Mouse (Mus musculus) layer of hippocampus, postnatal 25 days (tissue): ENCODE results near the gene Prex1. TPM values are rescaled to one million over a fixed set of nuclear protein-coding genes. Genes with fewer than 3 reads are reported as not detected.

ENCODE experiments used
- DNase-seq, 2 experiments: peaks; one replicate each; pipeline ENCODE4 v3.0.0; 2022; ENCODE audit warnings: mixed read lengths in 2 of 2, low spot score in 1 of 2; ENCODE audit errors: extremely low spot score in 1 of 2
- total RNA-seq, 2 experiments: library from RNA; stranded (reverse); gene quantifications; 2 replicates each; pipeline ENCODE4 v1.2.3; 2021

Gene Prex1
- total RNA-seq, 2 experiments from 2014 or later, result 75.4 to 85.2 TPM

DNA sequence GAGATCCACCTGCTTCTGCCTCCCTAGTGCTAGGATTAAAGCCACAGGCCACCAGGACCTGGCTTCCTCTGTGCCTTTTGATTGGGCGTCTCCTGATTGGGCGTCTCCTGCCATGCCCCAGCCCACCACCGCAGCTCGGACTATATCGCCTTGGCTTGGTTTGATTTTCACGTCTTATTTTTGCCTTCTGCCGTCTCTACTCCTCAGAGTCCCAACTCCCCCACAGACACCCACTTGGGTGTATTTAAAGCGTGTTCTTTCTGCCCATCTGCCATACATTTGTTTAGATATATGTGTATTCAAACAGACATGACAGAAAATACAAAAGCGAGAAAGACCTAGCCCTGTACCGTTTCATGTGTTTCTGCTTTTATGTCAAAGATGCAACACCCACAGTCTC, 14.2 kb upstream of the Prex1 start:
- DNase-seq, result no peak

DNA sequence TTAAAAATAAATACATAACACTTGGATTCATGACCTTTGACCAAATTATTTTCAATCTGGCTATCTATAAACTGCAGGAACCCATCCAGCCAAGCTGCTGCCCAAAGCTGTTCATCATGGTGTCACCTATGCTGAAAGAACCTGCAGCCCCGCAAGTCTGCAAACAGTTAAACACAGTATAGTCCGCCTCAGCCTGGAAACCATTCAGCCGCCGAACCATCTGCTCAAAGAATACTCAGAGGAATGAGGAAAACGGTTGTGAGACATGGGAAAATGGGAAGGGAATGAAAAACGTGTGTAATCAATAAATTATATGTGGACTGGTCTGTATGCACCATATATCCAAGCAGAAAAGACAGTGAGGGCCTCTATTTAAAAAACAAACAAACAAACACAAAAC, 13.3 kb upstream of the Prex1 start:
- DNase-seq, result no peak

DNA sequence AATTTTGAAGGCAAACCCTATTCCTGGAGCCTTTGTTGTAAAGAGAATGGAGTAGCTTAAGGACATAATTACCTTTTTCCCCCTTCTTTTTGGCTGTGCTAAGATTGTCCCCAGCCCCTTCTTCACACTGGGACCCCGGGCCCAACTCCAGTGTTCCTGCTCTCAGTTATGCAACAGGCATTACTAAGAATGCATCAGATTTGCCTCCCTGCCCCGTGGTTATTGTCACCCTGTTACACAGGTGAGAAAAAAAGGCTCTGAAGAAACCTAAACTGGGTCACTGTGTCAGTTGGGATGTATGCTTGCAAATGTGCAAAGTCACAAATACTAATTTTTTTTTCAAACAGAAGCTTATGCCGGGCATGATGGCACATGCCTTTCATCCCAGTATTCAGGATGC, 6.8 kb upstream of the Prex1 start:
- DNase-seq, result no peak

DNA sequence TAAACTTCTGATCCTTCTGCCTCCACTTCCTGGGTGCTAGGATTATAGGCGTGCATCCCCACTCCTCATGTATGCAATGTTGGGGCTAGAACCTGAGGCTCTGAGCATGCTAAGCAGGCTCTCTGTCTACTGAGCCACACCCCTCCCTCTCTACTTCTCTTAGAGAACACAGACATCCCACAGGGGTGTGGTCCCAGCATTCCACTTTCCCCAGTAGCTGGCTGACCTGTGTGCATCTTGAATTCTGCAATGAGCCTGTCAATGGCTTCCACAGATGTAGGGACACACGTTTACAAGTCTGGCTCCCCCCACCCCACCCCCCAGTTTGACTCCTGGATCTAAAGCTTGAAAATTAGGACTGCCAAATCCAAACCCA, 6.3 kb upstream of the Prex1 start:
- no peak for DNase-seq

DNA sequence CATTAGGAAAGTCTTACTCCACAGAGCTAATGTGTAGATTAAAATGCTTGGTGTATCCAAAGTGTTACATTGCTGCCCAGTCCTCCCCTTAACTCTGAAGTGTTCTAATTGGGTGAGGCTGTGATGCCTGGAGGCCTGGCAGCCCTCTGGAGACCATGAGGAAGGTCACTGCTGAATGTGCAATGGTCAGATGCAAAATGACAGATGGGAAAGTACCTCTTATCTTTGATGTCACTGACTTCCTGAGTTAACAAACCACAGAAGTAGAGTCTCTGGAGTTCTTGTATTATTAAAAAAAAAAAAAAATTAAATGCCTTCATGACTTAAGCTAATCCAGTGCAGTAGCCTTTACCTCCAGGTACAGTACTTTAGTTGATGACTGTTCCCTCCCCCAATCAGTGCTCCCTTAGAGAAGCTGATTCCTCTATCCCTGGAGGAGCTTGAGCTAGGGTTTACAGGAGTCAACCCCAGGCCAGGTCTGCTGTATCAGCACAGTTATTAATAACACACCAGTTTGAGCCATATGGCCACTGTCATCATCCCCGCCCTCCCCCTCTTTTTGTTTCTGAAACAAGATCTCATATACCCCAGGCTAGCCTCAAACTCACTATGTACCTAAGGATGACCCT, 5.8 kb upstream of the Prex1 start:
- DNase-seq, result no peak

DNA sequence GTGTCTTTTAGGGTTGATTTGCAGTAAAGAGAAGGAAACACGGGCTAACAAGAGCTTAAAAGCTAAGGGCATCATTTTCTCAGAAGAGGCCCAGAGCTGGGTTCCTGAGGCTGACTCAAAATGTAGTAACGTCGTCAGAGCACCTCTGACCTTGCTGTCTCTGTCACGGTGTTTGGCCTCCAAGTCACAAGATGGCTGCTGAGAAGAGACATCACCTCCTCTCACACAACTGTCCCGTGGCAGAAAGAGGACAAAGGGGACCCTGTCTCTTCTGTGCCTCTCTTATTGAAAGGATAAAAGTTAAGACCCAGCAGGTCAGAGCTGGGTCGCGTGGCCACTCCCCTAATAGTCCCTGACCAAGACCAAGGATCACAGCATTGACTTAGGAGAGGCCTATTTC, 2.4 kb upstream of the Prex1 start:
- no peak for DNase-seq

DNA sequence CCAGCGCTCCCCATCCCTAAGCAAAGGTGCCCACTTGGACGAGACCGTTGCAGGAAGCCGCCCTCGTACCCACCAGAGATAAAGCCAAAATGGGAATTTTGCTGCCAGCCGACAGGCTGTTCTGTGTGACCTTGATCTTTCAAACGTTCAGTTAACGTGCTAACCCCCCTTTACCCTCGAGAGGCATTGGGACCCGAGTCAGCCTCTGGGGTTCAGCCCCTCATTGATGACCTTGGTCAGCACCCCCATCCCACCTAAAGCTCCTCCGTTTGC, 731 bp upstream of the Prex1 start:
- DNase-seq, result no peak

DNA sequence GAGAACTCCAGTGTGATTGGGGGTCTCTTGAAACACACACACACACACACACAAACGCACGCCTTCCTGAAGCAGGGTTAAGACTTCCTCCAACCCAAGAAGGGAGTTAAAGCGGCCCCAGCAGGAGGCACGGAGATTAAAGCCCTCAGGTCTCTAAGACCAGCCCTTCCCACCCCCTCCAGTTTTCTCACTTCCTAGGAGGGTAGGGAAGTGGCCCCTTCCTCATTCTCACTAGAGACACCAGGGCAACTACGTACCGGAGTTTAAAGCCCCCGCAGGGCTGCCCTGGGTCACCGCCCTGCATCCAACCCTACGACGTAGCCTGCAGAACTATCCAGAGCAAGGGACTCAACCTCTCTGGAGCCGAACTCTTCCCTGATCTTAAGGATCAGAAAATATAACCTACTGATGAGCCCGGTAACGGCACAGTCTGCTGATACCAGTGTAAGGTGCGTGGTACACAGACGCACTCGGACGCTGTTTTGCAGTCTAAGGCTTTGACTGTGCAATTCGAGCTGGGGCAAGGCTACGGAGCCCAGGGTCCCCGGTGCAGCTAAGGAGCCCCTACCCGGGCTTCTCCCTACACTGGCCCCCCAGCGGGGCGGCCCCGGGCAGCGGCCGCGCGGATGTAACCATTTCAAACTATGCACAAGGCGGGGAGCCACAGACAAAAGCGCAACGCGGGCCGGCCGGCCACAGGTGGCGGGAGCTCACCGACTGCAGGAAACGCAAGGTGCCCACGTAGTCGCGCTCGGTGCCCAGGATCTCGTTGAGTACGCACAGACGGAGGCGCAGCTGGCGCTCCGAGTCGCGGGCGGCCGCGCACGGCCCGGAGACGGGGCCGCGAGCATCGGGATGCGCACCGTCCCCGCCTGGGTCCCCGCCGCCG, 587 bp downstream of the Prex1 start:
- DNase-seq, result peak in 1 of 2 experiments; percentile 46

DNA sequence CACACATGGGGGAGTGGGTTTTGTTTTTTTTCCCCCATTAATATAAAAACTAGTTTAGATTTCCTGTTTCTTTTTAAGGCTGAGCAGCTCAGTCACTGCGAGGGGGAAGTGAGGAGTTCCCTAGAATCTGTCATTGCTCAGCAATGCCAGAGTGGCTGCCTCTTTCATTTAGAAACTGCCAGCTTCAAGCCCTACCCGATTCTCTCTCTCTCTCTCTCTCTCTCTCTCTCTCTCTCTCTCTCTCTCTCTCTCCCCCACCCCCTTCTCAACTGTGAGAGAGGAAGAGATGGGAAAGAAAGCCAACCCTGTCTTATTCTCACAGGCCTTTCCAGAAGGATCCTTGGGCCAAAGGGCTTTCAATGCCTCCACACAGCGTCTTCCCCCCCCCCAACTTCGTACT, 1.3 kb downstream of the Prex1 start:
- no peak for DNase-seq

DNA sequence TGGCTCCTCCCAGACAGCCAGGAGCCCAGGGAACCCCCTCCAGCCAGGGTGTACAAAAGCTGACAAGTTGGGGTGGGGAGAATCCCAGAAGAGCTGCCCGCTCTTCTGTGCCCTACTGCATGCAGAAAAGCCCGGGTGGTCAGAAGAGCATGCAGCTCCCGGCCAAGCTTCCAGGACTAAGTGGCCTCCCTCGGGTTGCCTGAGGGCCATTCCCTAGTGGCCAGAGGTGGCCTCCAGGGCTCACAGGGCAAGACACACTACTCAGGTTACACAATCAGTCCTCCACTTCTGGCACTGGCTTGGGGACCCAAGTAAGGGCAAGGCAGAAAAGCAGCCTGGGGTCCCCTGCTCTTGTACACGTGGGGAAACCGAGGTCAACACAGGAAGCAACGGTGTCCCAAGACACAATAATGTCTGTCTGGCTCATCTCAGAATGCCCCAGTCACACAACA, 1.9 kb downstream of the Prex1 start:
- DNase-seq, result no peak

DNA sequence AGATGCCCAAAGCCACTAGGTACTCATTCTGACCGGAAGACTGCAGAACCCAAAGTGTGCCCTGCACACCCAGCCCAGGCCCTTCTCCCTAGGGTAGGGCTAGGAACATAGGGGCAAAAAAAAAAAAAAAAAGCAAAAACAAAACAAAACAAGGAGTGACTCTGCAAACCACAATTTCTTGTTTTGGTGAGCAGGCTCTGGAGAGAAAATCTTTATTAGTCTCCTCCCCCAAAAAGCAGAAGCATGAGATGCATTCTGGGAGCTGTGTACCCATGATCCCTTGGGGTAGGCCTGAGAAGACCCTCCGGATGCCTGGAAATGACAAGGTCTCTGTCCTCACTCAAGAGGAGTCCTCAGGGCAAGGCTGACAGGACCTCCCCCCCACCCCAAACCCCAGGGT, 3.7 kb downstream of the Prex1 start:
- DNase-seq, result no peak

DNA sequence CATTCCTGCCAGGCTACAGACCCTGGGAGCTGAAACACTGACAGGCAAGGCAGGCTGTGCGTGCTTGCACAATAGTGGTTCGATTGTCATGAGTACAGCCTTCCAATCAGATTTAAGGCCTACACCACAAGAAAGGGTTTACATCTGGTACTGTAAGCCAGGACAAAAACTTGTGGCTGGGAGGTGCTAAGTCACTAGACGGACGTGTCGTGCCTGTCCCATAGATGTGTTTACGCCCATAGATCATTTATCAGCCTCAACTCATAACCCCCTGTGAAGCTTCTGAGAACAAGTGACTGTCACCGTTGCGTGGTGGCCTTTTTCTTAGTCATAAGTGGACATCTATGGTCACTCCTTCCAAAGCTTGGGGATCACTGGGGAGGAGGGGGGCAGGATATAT, 5.3 kb downstream of the Prex1 start:
- no peak for DNase-seq

DNA sequence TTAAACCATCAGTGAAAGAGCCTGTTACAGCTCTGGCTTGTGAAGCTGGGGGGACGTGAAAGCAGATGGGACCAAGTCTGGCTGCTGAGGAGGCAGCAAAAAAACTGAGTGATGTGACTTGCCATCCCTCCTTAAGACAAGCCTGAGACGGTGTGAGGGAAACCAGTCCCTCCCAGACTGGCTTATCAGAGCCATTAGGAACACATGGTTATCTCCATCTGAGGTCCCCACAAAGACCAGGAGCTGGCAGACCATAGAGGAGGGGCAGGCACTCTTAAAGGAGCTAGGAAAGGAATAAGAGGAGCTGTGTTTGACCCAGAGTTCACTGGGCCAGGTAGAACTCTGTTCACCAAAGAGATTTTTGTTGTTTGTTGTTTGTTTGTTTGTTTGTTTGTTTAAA, 7.1 kb downstream of the Prex1 start:
- no peak for DNase-seq

DNA sequence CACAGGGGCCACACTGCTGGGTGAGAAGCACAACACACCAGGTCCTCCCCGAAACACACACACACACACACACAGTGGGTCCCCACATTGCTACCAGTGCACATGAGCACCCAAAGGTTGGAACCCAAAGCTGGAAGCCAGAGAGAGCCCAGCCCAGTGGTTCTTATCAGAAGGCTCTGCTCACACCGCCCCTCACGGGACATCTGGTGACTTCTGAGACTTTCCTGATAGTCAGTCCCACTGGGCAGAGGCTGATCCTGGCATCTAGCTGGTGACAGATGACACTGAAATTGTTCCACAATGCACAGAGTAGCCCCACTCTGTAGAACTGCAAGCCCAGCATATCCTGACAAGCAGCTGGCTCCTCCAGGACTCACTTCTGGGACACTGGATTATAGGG, 10.1 kb downstream of the Prex1 start:
- no peak for DNase-seq

DNA sequence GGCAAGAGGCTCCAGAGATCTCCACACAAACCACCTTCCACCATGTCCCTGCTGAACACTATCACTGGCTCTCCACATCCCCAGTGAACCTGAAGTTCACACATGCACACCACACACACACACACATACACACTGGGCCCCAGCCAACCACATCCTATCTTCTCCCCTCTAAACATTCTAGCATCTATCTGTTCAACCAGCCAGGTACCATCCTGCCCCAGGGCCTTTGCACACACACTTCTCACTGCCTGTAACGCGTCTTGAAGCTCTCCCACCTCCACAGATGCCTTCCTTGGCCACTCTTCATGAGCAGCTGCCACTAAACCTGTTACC, 11.6 kb downstream of the Prex1 start:
- no peak for DNase-seq

DNA sequence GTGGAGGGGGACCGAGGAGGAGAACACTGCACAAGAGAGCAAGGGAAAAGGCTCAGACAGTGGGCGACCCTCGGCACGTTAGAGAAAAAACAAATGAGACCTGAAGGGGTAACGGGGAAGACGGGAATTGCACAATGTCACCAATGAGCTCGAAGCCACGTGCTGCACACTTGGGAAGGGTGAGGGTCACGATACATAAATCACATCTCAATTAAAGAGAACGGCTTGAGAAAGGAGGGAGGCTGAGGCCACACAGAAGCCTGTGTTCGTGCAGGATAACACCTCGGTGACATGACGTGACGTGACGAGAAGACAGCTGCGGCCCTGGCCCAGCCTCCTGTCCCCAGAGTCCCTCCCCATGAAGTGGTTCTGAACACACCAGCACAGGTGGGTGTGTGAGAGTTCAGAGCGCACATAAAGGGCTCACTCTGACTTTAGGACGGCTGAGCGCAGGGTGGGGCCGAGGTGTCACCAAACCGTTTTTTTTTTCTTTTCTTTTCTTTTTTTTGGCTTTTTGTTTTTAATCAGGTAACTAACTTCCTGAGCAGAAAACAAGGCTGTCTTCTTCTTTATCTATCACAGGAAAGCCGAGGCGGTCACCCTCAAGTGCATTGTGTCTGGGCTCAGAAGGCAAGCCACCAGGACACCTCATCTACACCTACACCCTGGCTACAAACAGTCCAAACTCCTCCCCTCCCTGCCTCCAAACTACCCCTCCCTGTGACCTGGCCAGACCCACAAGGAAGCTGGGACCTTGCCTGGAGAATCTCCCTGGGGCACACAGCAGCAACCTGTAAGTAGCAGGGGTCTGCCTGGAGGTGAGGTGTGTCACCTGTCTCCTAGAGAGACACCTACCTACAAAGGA, 12.2 kb downstream of the Prex1 start:
- DNase-seq, result no peak

DNA sequence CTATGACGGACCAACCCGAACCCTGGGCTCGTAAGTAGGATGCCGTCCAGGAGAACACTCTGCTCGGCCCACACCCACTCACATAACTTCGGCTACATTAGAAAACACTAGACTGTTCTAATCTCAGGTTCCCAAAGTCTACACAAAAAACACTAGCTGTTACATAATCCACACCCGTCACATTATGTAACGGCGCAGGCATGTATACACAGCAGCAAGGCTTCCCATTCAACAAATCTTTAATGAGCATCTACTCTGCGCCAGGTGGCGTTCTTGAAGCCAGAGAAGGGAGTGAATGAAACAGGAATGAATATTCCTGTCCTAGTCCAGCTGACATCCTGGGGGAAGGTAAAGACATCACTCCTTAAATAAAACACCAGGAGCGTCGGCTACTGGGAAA, 12.9 kb downstream of the Prex1 start:
- no peak for DNase-seq

DNA sequence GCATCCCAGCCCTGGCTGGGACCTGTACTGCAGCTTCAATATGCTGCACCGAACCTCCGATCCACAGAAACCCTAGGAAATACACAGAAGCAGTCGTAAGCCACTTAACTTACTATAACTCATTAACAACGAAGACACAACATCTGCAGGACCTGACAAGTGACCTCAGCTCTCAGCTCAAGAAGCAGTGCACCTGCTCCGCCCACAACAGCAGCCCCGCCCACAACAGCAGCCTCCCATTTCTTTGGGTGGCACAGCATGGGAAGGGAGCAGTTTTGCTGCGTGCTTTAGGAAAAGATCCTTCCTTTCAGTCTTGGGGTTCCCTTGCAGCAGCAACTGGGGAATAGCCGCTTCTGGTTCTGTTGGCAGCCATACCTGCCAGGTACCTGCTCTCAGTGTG, 13.5 kb downstream of the Prex1 start:
- no peak for DNase-seq

DNA sequence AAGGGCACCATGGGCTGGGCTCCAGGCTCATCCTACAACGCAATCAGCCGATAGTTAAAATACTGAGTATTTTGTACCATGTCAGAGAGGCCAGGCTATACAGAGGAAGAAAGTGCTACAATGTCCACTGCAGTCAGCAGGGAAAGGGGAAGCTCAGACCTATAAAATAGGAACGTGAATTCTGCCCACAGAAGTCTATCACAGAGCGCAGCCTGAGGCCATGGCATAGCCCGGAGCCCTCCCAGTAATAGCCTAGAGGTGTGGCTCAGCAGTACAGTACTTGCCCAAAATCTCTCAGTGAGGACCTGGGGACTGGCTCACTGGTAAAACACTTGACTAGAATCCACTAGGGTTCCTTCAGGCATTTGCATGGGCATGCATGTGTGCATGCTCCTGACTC, 14.1 kb downstream of the Prex1 start:
- no peak for DNase-seq

DNA sequence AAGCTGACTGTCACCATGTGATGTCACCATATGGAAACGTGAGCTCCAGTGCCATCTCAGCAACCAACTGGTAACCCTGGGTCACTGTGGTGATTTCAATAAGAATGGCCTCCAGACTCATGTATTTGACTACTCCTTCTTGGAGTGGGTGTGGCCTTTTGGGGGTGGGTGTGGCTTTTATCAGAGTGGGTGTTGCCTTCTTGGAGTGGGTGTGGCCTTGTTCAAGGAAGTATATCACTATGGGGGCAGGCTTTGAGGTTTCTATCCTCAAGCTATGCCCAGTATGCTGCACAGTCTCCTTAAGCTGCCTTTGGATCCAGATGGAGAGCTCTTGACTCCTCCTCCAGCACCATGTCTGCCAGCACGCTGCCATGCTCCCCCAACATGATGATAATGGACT, 19.0 kb downstream of the Prex1 start:
- DNase-seq, result no peak

DNA sequence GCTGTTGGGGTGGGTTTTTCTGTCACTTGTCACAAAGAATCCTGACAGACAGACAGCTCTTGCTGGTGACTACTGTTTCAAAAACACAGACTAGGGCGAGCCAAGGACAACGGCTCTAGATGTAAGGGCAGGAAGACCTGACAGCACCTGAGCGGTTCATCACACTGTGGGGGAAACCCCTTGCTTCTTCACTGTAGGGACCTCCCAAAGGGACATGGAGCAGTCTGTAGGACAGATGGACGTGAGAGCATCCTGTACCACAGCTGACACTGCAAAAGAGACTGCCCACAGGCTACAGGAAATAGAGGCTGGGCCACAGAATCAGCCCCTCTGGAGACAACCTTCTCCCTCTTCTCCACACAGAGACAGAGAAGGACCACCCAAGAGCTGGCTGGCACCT, 20.2 kb downstream of the Prex1 start:
- no peak for DNase-seq
